Mouse (Mus musculus) kidney, postnatal 0 days (tissue): ENCODE measurements around the gene Stra6. TPM values are rescaled to one million over a fixed set of nuclear protein-coding genes. Genes with fewer than 3 reads are reported as not detected.

Experiments used
- ATAC-seq: fragments of 200-750 bp; cut with Nextera tagmentation; replicated peaks from 2 replicates; pipeline ENCODE4 v1.8.0; 2017; ENCODE audit warnings: low read depth, moderate number of reproducible peaks, moderate TSS enrichment, moderate library complexity; ENCODE audit not compliant: low FRiP score
- DNase-seq: peaks from one replicate; pipeline ENCODE4 v3.0.0-alpha.2; 2016; ENCODE audit warnings: low spot score
- H3K27ac ChIP-seq: fragments of 300-500 bp; sonication (generic); 2 replicates; pipeline ENCODE4 v1.5.1; 2014; ENCODE audit warnings: mild to moderate bottlenecking
- H3K27me3 ChIP-seq: fragments of 300-500 bp; sonication (generic); 2 replicates; pipeline ENCODE4 v1.6.1; 2014; ENCODE audit warnings: low read length, mixed read lengths; ENCODE audit not compliant: insufficient read depth
- H3K36me3 ChIP-seq: fragments of 300-500 bp; sonication (generic); 2 replicates; pipeline ENCODE4 v1.6.1; 2014; ENCODE audit warnings: low read length, mixed read lengths; ENCODE audit not compliant: insufficient read depth
- H3K4me1 ChIP-seq: fragments of 300-500 bp; sonication (generic); replicated peaks from 2 replicates; pipeline ENCODE4 v1.6.1; 2014; ENCODE audit warnings: antibody characterized with exemption, low read length, mixed read lengths; ENCODE audit not compliant: insufficient read depth
- H3K4me2 ChIP-seq: fragments of 300-500 bp; sonication (generic); 2 replicates; pipeline ENCODE4 v1.6.1; 2014; ENCODE audit warnings: mild to moderate bottlenecking, low read length, moderate library complexity, mixed read lengths
- H3K4me3 ChIP-seq: fragments of 300-500 bp; sonication (generic); replicated peaks from 2 replicates; pipeline ENCODE4 v1.5.1; 2014; ENCODE audit warnings: low read depth, low read length
- H3K9ac ChIP-seq: fragments of 300-500 bp; sonication (generic); 2 replicates; pipeline ENCODE4 v1.6.1; 2014; ENCODE audit warnings: low read depth, low read length
- H3K9me3 ChIP-seq: fragments of 300-500 bp; sonication (generic); replicated peaks from 2 replicates; pipeline ENCODE4 v1.6.1; 2016; ENCODE audit warnings: low read length, inconsistent platforms, mixed read lengths
- CTCF ChIP-seq: IDR thresholded peaks from 2 replicates; pipeline ENCODE4 v1.5.1; 2016; ENCODE audit warnings: antibody characterized with exemption, low read depth, mild to moderate bottlenecking, moderate library complexity
- WGBS: fragments of 180-500 bp; shearing (Covaris S2); extraction: QIAGEN DNeasy Blood & Tissue Kit; methylation state at CpG from one replicate; pipeline ENCODE4 v1.1.7; 2014; 5-methylcytosine and 5-hydroxymethylcytosine counted together
- polyA plus RNA-seq: library from polyadenylated mRNA; unstranded; fragments of >200 nt; fragmentation: Nextera tagmentation; extraction: Ambion mirVana; gene quantifications from 2 replicates; pipeline ENCODE4 v1.2.1, GENCODE M21; 2015

Gene Stra6
- polyA plus RNA-seq, 1 experiment from 2014 or later = 12.2 TPM

- DNase-seq (no peak), ATAC-seq (no peak)
- 0 out of 2 replicates have a peak overlapping the region, but pooled peaks have one; percentile 20 for H3K27ac ChIP-seq
- H3K4me2 ChIP-seq = no peak overlapping the region
- H3K9ac ChIP-seq = no peak overlapping the region
- WGBS = 52% methylated on average over 3 of the region's 3 CpGs
- H3K4me3 ChIP-seq = no peak overlapping the region
- TF ChIP-seq CTCF = no peak
- H3K36me3 ChIP-seq = no peaks in the 10 kb centered on the region
- H3K4me1 ChIP-seq = no peaks in the 10 kb centered on the region
- no peaks in the 10 kb centered on the region for H3K9me3 ChIP-seq
- H3K27me3 ChIP-seq = no peaks in the 10 kb centered on the region
Measured at GRCm38 (mm10) chr9:58053544-58053943, 10.0 kb upstream of the Stra6 start.

GRCm38 (mm10) chr9:58054032-58054431 lies 9.6 kb upstream of the Stra6 start:
- 90% methylated on average over 1 of the region's 1 CpGs for WGBS
- DNase-seq (no peak), ATAC-seq (no peak)
- Histone ChIP-seq H3K27ac (no peak overlapping the region), H3K9me3 (no peaks in the 10 kb centered on the region), H3K4me3 (no peak overlapping the region), H3K27me3 (no peaks in the 10 kb centered on the region), H3K36me3 (no peaks in the 10 kb centered on the region), H3K9ac (no peak overlapping the region), H3K4me1 (no peaks in the 10 kb centered on the region), H3K4me2 (no peak overlapping the region)
- no peak for TF ChIP-seq CTCF

GRCm38 (mm10) chr9:58055666-58056065 lies 7.9 kb upstream of the Stra6 start:
- Histone ChIP-seq H3K4me1 (no peaks in the 10 kb centered on the region), H3K9ac (no peak overlapping the region), H3K36me3 (no peaks in the 10 kb centered on the region), H3K9me3 (no peaks in the 10 kb centered on the region), H3K27ac (no peak overlapping the region), H3K4me2 (no peak overlapping the region), H3K4me3 (no peak overlapping the region), H3K27me3 (no peaks in the 10 kb centered on the region)
- no peak for DNase-seq
- ATAC-seq = peak; percentile 62
- TF ChIP-seq CTCF = no peak
- WGBS = 48% methylated on average over 5 of the region's 5 CpGs

- no peaks in the 10 kb centered on the region for H3K27me3 ChIP-seq
- no peak for DNase-seq
- H3K27ac ChIP-seq = no peak overlapping the region
- no peak overlapping the region for H3K4me3 ChIP-seq
- H3K4me1 ChIP-seq = no peaks in the 10 kb centered on the region
- no peak overlapping the region for H3K9ac ChIP-seq
- H3K4me2 ChIP-seq = no peak overlapping the region
- no peak for ATAC-seq
- no peaks in the 10 kb centered on the region for H3K9me3 ChIP-seq
- no peak for TF ChIP-seq CTCF
- WGBS = 35% methylated on average over 1 of the region's 1 CpGs
- H3K36me3 ChIP-seq = no peaks in the 10 kb centered on the region
Measured at GRCm38 (mm10) chr9:58059920-58060319, 3.7 kb upstream of the Stra6 start.

- DNase-seq (peak; percentile 78), ATAC-seq (no peak)
- 14% methylated on average over 23 of the region's 23 CpGs for WGBS
- no peaks in the 10 kb centered on the region for H3K9me3 ChIP-seq
- no peak overlapping the region for H3K4me2 ChIP-seq
- TF ChIP-seq CTCF = no peak
- no peak overlapping the region for H3K4me3 ChIP-seq
- H3K27me3 ChIP-seq = no peaks in the 10 kb centered on the region
- H3K4me1 ChIP-seq = no peaks in the 10 kb centered on the region
- H3K9ac ChIP-seq = no peak overlapping the region
- no peak overlapping the region for H3K27ac ChIP-seq
- H3K36me3 ChIP-seq = no peaks in the 10 kb centered on the region
Measured at GRCm38 (mm10) chr9:58060677-58061667, 2.6 kb upstream of the Stra6 start.

GRCm38 (mm10) chr9:58065532-58065931 lies 1.9 kb downstream of the Stra6 start:
- no peak for DNase-seq
- Histone ChIP-seq H3K9ac (no peak overlapping the region), H3K27me3 (no peaks in the 10 kb centered on the region), H3K27ac (no peak overlapping the region), H3K4me2 (no peak overlapping the region), H3K4me3 (no peak overlapping the region), H3K36me3 (no peaks in the 10 kb centered on the region), H3K9me3 (no peaks in the 10 kb centered on the region), H3K4me1 (no peaks in the 10 kb centered on the region)
- ATAC-seq = no peak
- 45% methylated on average over 6 of the region's 6 CpGs for WGBS
- no peak for TF ChIP-seq CTCF
